In the genomic region with DNA sequence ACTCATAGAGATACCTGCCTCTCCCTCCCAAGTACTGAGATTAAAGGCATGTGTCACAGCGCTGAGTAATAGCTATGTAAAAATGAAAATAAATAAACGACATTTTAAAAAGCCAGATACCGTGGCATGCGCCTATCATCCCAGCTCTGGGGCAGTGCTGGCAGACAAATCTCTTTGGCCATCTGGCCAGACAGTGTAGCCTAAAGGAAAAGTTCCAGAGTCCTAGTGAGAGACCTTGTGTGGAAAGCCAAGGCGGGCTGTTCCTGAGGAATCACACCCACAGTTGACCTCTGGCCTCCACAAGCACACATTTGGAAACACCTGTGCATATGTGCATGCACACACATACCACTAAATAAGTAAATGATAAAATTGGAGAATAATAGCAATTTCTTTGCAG, we compare ENCODE assay signal across 13 mouse cellular contexts. TPM values are rescaled to one million over a fixed set of nuclear protein-coding genes. Genes with fewer than 3 reads are reported as not detected.
A peak's percentile ranks its signal among the peaks of the same experiment; 100 is the strongest.
DNase-seq lines count a peak whose midpoint lies in the region; ATAC-seq lines count a peak whose summit lies in the region.
"Had no signal": no experiment of that assay in that cellular context is flagged by ENCODE, and none has a peak within 500 bp of the region (broad histone marks: within the 10 kb centered on the region; RNA-seq: fewer than 3 reads in every experiment).

No protein-coding gene starts in this region.

- ATAC-seq in cerebellum, adult (ENCODE audit: insufficient number of reproducible peaks, low FRiP score, low TSS enrichment) = peak; percentile 83; the same call in 1 of the 2 replicates
- ATAC-seq in midbrain, embryonic 14.5 days (ENCODE audit: low FRiP score, low TSS enrichment) = no peak
- peak; percentile 61 for ATAC-seq in forebrain, embryonic 16.5 days

- no peaks in the 10 kb centered on the region for H3K9me3 ChIP-seq in midbrain, embryonic 14.5 days (ENCODE audit: control insufficient read depth, low read length)
- no peaks in the 10 kb centered on the region for H3K9me3 ChIP-seq in midbrain, embryonic 10.5 days (replicated peaks)
- no peaks in the 10 kb centered on the region for H3K9me3 ChIP-seq in forebrain, embryonic 16.5 days (ENCODE audit: control insufficient read depth, low read length)
- H3K9me3 ChIP-seq: liver, embryonic 13.5 days had no signal

- 80% methylated on average over 5 of the region's 5 CpGs for WGBS in midbrain, embryonic 14.5 days
- WGBS in midbrain, embryonic 10.5 days = 89% methylated on average over 5 of the region's 5 CpGs
- WGBS in forebrain, embryonic 16.5 days = 52% methylated on average over 5 of the region's 5 CpGs

- intact Hi-C loops in left cerebral cortex, postnatal 10 days (cut with DNase I) = loop anchor here (10.0 kb wide), 1 partner anchor 535 kb away; no protein-coding TSS in a partner anchor

- no peak overlapping the region for H3K9ac ChIP-seq in midbrain, embryonic 14.5 days (replicated peaks; ENCODE audit: low read length)
- no peak overlapping the region for H3K9ac ChIP-seq in forebrain, embryonic 16.5 days (replicated peaks; ENCODE audit: low read depth, low read length)
- H3K9ac ChIP-seq: liver, embryonic 13.5 days had no signal

- no peak overlapping the region for H3K4me2 ChIP-seq in midbrain, embryonic 14.5 days (ENCODE audit: low read length)
- H3K4me2 ChIP-seq in forebrain, embryonic 16.5 days (ENCODE audit: low read length) = no peak overlapping the region; the same call in 1 of the 2 replicates
- H3K4me2 ChIP-seq: liver, embryonic 13.5 days had no signal

- H3K36me3 ChIP-seq in midbrain, embryonic 14.5 days (ENCODE audit: control insufficient read depth, insufficient read depth, low read length) = no peaks in the 10 kb centered on the region
- no peaks in the 10 kb centered on the region for H3K36me3 ChIP-seq in midbrain, embryonic 10.5 days
- no peaks in the 10 kb centered on the region for H3K36me3 ChIP-seq in forebrain, embryonic 16.5 days (ENCODE audit: control insufficient read depth, insufficient read depth)
- H3K36me3 ChIP-seq: liver, embryonic 13.5 days had no signal

- no peak overlapping the region for H3K4me3 ChIP-seq in midbrain, embryonic 14.5 days (replicated peaks; ENCODE audit: low read depth, low read length)
- H3K4me3 ChIP-seq in midbrain, embryonic 10.5 days = no peak overlapping the region
- H3K4me3 ChIP-seq in forebrain, embryonic 16.5 days (replicated peaks; ENCODE audit: low read length) = no peak overlapping the region
- H3K4me3 ChIP-seq: liver, embryonic 13.5 days had no signal

- 0 out of 2 replicates have a peak overlapping the region, but pooled peaks have one; percentile 28 for H3K27ac ChIP-seq in midbrain, embryonic 14.5 days (replicated peaks; ENCODE audit: low read depth, low read length)
- H3K27ac ChIP-seq in midbrain, embryonic 10.5 days (replicated peaks) = no peak overlapping the region
- peak overlapping the region; percentile 64 for H3K27ac ChIP-seq in forebrain, embryonic 16.5 days (ENCODE audit: low read length)
- H3K27ac ChIP-seq: liver, embryonic 13.5 days had no signal

- H3K4me1 ChIP-seq in midbrain, embryonic 14.5 days (ENCODE audit: control insufficient read depth, insufficient read depth, low read length) = no peaks in the 10 kb centered on the region; the same call in 1 of the 2 replicates
- no peaks in the 10 kb centered on the region for H3K4me1 ChIP-seq in midbrain, embryonic 10.5 days
- peaks cover 10% of the 10 kb centered on the region for H3K4me1 ChIP-seq in forebrain, embryonic 16.5 days (replicated peaks; ENCODE audit: control insufficient read depth, insufficient read depth, low read length)
- H3K4me1 ChIP-seq: liver, embryonic 13.5 days had no signal

- no peak for DNase-seq in cerebellum, postnatal 4 days (ENCODE audit: low spot score in 2 of 2)
- no peak for DNase-seq in midbrain, embryonic 14.5 days
- DNase-seq in midbrain, embryonic 10.5 days (ENCODE audit: low spot score) = no peak
- no peak for DNase-seq in ovary, postnatal 10 days (ENCODE audit: low spot score)
- DNase-seq in frontal cortex, postnatal 10 days (ENCODE audit: low spot score in 2 of 2) = no peak
- DNase-seq in left cerebral cortex, postnatal 10 days (ENCODE audit: extremely low spot score in 1 of 2, low spot score in 2 of 2) = no peak
- DNase-seq: adrenal gland, postnatal 10 days; heart, adult 18-20 months; kidney, adult 8-10 months; liver, embryonic 13.5 days; spleen, adult 18-20 months had no signal

- H3K27me3 ChIP-seq in midbrain, embryonic 14.5 days (ENCODE audit: control insufficient read depth, insufficient read depth, low read length) = no peaks in the 10 kb centered on the region
- H3K27me3 ChIP-seq in midbrain, embryonic 10.5 days (ENCODE audit: low read depth, poor library complexity, severe bottlenecking) = peaks cover 14% of the 10 kb centered on the region
- no peaks in the 10 kb centered on the region for H3K27me3 ChIP-seq in forebrain, embryonic 16.5 days (replicated peaks; ENCODE audit: control insufficient read depth, insufficient read depth, low read length)

RNA-seq across cellular contexts. Expression of gene Rgs9, which starts 22.0 kb away (rescaled TPM):
- 9.7 and 12.4 TPM in 2 replicates for polyA plus RNA-seq in midbrain, embryonic 14.5 days (2014; fragmentation: Nextera tagmentation; extraction: Ambion mirVana)
- 1.6 and 2.2 TPM in 2 replicates for polyA plus RNA-seq in midbrain, embryonic 10.5 days (2016; fragmentation: Nextera tagmentation; extraction: Ambion mirVana)
- polyA plus RNA-seq in forebrain, embryonic 16.5 days (2015; fragmentation: Nextera tagmentation; extraction: Ambion mirVana) = 8.0 and 9.7 TPM in 2 replicates
- total RNA-seq in left cerebral cortex, postnatal 10 days (2021) = 10 to 100 TPM; 27.5 to 41.7 TPM

RNA-seq across cellular contexts. Expression of gene Gna13, which starts 42.7 kb away (rescaled TPM):
- 16.4 and 21.7 TPM in 2 replicates for polyA plus RNA-seq in midbrain, embryonic 14.5 days (2014; fragmentation: Nextera tagmentation; extraction: Ambion mirVana)
- polyA plus RNA-seq in midbrain, embryonic 10.5 days (2016; fragmentation: Nextera tagmentation; extraction: Ambion mirVana) = 16.9 and 18.8 TPM in 2 replicates
- 16.1 and 17.1 TPM in 2 replicates for polyA plus RNA-seq in forebrain, embryonic 16.5 days (2015; fragmentation: Nextera tagmentation; extraction: Ambion mirVana)
- 10 to 100 TPM; 46.3 TPM for total RNA-seq in left cerebral cortex, postnatal 10 days (2021)
